Mouse (Mus musculus) natural killer cell, adult 2 months (primary cell): ENCODE measurements around the gene Oas2.

Source experiments
- DNase-seq, 2 experiments: peaks; one replicate each; pipeline ENCODE4 v3.0.0; 2022; ENCODE audit warnings: low spot score in 2 of 2

The Oas2 gene

GRCm38 (mm10) chr5:120732740-120733139 is 16.9 kb downstream of the Oas2 start:
- DNase-seq: no peak

- DNase-seq: no peak
Observed at GRCm38 (mm10) chr5:120729319-120729718, 20.3 kb downstream of the Oas2 start.

- no peak for DNase-seq
Observed at GRCm38 (mm10) chr5:120725811-120726455, 23.7 kb downstream of the Oas2 start.

GRCm38 (mm10) chr5:120721005-120721404 is 28.6 kb downstream of the Oas2 start:
- no peak for DNase-seq

GRCm38 (mm10) chr5:120718600-120719378 is 30.9 kb downstream of the Oas2 start:
- no peak for DNase-seq

DNA sequence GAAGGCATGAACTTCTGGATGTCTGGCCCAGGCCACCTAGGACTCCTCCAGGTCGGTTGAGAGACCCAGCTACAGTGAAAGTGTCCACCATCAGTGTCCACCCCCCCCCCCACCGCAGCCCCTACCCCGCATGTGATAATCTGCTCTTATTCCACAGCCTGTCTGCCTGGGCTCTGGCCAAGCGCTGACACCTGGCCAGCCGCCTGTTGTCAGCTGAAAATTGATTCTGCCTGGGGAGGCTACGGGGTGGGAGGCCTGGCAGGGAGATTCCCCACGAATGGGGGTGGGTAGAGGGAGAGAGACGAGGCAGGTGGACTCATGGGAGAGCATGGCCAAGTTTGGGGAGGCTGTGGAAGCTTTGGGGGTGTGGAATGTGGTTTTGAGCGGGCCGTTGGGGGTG is 32.5 kb downstream of the Oas2 start:
- DNase-seq: no peak

DNA sequence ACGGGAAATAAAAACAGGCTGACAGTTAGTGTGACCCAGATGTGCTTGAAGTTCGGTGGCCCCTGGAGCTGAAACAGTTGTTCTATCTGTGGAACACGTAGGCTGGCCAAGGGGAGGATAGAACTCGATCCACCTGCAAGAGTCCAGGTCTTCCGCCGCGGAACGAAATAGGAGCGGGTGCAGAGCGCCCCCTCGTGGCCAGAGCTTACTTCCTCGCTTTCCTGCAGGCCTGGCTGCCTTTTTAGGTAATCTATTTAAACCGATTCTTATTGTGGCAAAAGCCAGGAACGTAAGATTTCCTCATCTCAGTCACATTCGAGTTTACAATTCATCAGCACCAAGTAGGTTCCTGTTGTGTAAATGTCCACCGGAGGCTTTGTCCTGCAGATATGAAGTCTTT is 35.3 kb downstream of the Oas2 start:
- peak; percentile 70 to 87 for DNase-seq

DNA sequence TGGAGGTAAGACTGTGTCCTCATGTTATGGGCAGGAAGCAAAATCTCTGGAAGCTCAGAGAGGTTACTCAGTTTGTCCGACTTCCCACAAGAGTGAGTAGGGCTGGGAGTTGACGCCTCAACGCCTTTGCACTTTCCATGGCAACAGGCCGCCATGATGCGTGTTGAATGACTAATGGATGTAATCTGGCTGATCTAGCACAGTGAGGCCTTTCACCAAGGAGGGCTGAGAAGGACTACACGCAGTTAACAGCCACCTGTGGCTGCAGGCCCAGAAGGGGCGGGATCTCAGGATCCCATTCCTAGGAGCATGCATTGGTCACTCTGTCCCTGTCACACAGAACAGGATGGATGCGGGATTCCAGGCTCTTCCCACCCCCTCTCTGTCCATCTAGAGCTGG is 36.9 kb downstream of the Oas2 start:
- DNase-seq: no peak

GRCm38 (mm10) chr5:120711827-120712226 is 37.8 kb downstream of the Oas2 start, which contains the start of gene Dtx1:
Gene Dtx1 (minus strand): TSS chr5:120711927.
- DNase-seq: no peak

GRCm38 (mm10) chr5:120711416-120711815 is 38.2 kb downstream of the Oas2 start:
- peak; percentile 54 to 74 for DNase-seq

- no peak for DNase-seq
Observed at GRCm38 (mm10) chr5:120710826-120711248, 38.8 kb downstream of the Oas2 start.

DNA sequence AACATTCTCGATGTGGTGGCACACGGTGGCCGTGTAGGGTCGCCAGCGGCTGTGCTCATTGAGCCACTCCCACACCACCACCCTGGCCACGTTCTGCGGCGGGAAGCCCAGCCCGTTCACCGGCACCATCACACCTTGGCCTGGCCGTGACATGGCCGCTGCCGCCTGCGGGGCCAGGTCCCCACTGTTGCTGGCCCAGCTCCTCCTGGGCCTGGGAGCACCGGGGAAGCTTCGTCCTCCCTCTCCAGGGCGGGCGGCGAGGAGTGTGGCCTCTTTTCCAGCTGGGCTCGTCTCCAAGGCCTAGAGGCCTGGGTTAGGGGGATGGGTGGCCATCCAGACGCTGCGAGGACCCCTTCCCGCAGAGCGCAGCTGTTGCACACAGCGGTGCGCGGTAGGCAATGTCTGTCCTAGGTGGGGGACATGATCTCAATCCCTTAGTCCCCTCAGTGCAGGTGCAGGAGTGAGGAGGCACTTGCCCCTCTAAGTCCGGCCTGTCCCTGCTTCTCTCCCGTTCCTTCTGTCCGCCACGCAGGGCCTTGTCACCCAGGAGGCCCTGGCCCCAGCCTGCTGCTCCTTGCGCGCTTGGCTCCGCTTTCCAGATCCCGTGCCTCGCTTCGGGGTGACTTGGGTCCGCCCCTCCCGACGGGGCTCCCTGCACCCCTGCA is 39.4 kb downstream of the Oas2 start:
- DNase-seq: no peak

- peak in 1 of 2 experiments; percentile 48 for DNase-seq
Observed at GRCm38 (mm10) chr5:120706976-120707375, 42.7 kb downstream of the Oas2 start.

GRCm38 (mm10) chr5:120706541-120706940 is 43.1 kb downstream of the Oas2 start:
- peak; percentile 38 to 70 for DNase-seq

- peak in 1 of 2 experiments; percentile 45 for DNase-seq
Observed at GRCm38 (mm10) chr5:120704421-120704820, 45.2 kb downstream of the Oas2 start.

- DNase-seq: no peak
Observed at GRCm38 (mm10) chr5:120703660-120704059, 46.0 kb downstream of the Oas2 start.

DNA sequence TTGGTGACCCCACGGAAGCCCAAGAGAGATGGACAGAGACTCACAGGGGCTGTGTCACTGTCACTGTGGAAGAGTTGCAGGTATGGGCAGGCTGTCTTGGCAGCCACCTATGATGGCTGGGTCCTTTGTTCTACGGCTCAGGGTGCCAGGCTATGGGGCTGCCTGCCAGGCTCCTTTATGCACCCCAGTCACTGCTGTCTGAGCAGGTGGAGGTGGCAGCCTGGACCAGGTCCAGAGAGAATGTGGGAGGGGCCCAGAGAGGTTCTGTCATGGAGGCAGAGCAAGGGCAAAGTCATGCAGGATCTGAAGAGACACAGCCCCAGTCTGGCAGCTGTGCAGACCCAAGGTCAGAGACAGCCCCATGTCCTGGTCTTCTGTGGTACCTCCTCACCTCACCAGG is 46.7 kb downstream of the Oas2 start:
- DNase-seq: no peak

DNA sequence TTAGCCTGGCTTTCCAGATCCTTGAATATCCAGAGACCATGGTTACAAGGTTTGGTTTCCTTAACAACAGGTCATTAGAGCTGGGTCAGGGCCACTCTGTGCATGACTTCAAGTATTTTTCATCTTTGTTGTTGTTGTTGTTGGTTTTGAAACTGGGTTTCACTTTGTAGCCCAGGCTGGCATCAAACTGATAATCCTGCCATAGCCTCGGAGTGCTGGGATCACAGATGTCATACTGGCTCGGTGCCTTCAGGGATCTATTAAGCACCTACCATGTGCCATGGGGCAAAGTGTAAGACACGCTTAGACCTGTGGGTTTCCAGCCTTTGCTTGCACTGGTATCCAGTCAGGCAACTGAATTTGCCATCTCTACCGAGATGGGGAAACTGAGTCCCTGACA is 47.2 kb downstream of the Oas2 start:
- no peak for DNase-seq

- DNase-seq: no peak
Observed at GRCm38 (mm10) chr5:120700996-120701790, 48.5 kb downstream of the Oas2 start.

DNA sequence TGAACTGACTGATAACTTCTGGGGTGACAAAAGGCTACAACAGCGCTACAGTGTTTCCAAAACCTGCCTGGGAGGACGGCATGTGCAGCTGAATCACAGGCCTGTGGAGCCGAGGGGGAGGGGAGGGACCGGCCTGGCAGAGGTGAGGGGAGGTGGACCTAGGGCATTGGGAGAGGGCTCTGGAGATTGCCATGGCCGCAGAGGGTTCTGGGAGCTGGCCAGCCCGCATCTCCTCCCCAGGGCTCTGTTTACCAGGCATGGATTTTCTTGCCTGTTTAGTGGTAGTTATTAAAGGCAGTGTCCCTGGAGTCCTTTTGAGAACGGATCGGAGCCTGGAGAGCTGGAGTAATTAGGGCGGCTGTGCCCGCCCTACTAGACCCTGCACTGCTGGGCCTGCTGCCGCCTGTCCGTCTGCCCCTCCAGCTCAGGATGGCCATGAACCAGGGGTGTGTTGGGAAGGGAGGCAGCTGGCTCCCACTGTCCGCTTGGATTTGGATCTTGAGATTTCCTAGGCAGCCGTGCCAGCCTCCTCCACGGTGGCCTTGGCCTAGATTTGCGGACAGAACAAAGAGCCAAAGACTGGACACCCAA is 50.8 kb downstream of the Oas2 start:
- no peak for DNase-seq

GRCm38 (mm10) chr5:120698181-120698580 is 51.5 kb downstream of the Oas2 start:
- DNase-seq: no peak
